Mouse (Mus musculus) G1E (cell line): Measurements from ENCODE around the gene Ipo11. TPM values are rescaled to one million over a fixed set of nuclear protein-coding genes. Genes with fewer than 3 reads are reported as not detected.

Experiments used
- ATAC-seq: 2 replicates; pipeline ENCODE4 v1.8.0; 2016; ENCODE audit warnings: mild to moderate bottlenecking; ENCODE audit not compliant: insufficient number of reproducible peaks, poor library complexity, low FRiP score, severe bottlenecking; ENCODE audit errors: extremely low read depth
- DNase-seq: peaks from one replicate; pipeline ENCODE4 v3.0.0; 2012; ENCODE audit warnings: low spot score
- H3K27me3 ChIP-seq: 2 replicates; pipeline ENCODE4 v1.6.1; 2012; ENCODE audit warnings: mild to moderate bottlenecking, low read length, inconsistent platforms; ENCODE audit not compliant: insufficient read depth
- H3K36me3 ChIP-seq: replicated peaks from 2 replicates; pipeline ENCODE3; 2012; ENCODE audit warnings: mild to moderate bottlenecking, inconsistent platforms
- H3K4me1 ChIP-seq: 2 replicates; pipeline ENCODE4 v1.6.1; 2012; ENCODE audit warnings: low read depth, low read length, inconsistent platforms, mixed read lengths; ENCODE audit not compliant: insufficient read depth
- H3K4me3 ChIP-seq: 2 replicates; pipeline ENCODE4 v1.5.1; 2012; ENCODE audit warnings: low read depth, mild to moderate bottlenecking, inconsistent platforms, low read length, moderate library complexity, mixed read lengths
- H3K9me3 ChIP-seq: replicated peaks from 2 replicates; pipeline ENCODE4 v1.6.1; 2012; ENCODE audit warnings: inconsistent platforms
- CTCF ChIP-seq: IDR thresholded peaks from 2 replicates; pipeline ENCODE4 v1.5.1; 2012; ENCODE audit warnings: low read depth, low read length, inconsistent platforms, mixed read lengths
- GATA1 ChIP-seq: IDR thresholded peaks from 2 replicates; pipeline ENCODE4 v1.6.1; 2012; ENCODE audit warnings: borderline replicate concordance, low read length, inconsistent platforms, mixed read lengths
- GATA2 ChIP-seq: IDR thresholded peaks from 2 replicates; pipeline ENCODE4 v1.6.1; 2012; ENCODE audit warnings: low read depth, low read length, inconsistent platforms, borderline replicate concordance
- POLR2AphosphoS5 ChIP-seq: IDR thresholded peaks from 2 replicates; pipeline ENCODE4 v1.6.1; 2012; ENCODE audit warnings: low read depth, low read length, inconsistent platforms; ENCODE audit not compliant: insufficient replicate concordance
- TAL1 ChIP-seq: conservative IDR thresholded peaks from 2 replicates; pipeline ENCODE4 v1.6.1; 2012; ENCODE audit warnings: low read depth, low read length, inconsistent platforms, mixed read lengths
- polyA plus RNA-seq: library from polyadenylated mRNA; stranded (reverse); fragments of >175 nt; gene quantifications from 2 replicates; pipeline ENCODE4 v1.2.3, GENCODE M21; 2012
- total RNA-seq, 2 experiments: library from RNA; stranded (forward) in 1 of 2; stranded (reverse) in 1 of 2; fragments of 200-1000 nt in 1 of 2; fragments of >200 nt in 1 of 2; fragmentation: Nextera tagmentation in 1 of 2; gene quantifications; 2 replicates each; pipeline ENCODE4 v1.2.3; 2014 to 2017

Gene Ipo11
- total RNA-seq (2014; fragmentation: Nextera tagmentation) (85.9 and 92.8 TPM in 2 replicates), total RNA-seq (2017) (49.8 and 51.0 TPM in 2 replicates), polyA plus RNA-seq (9.5 and 10.5 TPM in 2 replicates)

DNA sequence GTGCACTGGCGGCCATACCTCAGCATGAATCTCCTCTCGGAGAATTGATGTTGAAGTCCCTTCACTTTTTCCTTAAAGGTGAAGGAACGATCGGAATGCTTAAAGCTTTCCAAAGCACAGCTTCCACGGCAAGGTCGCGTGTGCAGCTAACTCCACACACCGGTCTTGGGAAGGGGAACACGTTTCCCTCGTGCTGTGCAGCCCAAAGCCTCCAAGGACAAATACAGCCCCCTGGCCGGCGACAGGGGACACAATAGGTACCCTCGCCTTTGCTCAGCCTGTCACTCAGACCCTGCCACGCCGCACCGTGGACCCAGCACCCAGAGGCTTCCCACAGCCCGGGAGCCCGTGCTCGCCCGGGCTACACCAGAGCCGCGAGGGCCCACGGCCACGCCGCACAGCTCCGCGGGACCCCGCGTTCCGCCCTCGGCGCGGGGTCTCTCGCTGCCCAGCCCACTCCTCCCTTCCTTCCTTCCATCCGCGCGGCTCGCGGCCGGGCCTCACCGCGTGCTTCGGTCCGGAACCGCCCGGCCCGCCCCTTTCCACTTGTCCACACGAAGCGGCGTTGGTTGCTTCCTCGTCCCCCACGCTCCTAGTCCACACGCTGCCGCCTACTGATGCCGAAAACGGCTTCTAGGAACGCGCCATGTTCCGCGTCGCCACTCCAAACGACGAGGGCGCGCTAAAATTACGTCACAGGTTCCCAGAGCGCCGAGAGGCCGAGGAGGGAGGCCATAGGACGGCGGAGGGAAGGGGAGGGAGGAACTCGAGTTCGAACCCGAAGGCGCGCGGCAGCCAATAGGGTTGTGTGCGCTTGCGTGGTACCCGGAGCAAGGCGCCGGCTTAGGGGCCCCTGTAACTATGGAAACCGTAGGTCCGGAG is at the start of gene Ipo11:
Ipo11 (minus strand) TSS at position 703 of the 882 bp plus-strand sequence.
- ATAC-seq (peak; percentile 100), DNase-seq (peak; percentile 89)
- Histone ChIP-seq H3K4me3 (peak within 1 kb of the TSS; percentile 100), H3K36me3 (peaks cover 15% of the 10 kb centered on the region), H3K9me3 (no peaks in the 10 kb centered on the region), H3K4me1 (peaks cover 19% of the 10 kb centered on the region), H3K27me3 (no peaks in the 10 kb centered on the region)
- TF ChIP-seq CTCF = no peak
- no peak for TF ChIP-seq TAL1
- no peak for TF ChIP-seq GATA2
- no peak for TF ChIP-seq GATA1
- TF ChIP-seq POLR2AphosphoS5 = no peak

DNA sequence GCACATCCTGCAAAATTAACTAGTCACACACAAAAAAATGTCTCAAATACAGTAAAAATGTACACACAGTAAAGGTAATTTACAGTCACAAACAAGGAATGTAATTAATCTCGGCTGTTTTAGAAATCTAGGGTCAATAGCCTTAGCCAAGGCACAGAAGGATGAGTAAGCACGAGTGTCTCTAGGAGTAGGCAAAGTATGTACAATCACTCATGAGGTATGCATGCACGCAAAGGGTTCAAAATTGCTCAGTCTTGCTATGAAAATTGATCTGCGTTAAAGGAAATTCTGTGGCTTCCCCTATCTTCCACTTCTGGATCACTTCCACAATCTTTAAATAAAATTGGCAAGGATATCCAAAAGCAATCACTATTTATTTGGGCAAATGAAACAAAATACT is 24.7 kb upstream of the Ipo11 start:
- DNase-seq (no peak), ATAC-seq (no peak)
- peaks cover 3% of the 10 kb centered on the region; the same call in 1 of the 2 replicates for H3K4me1 ChIP-seq
- H3K27me3 ChIP-seq = no peaks in the 10 kb centered on the region
- TF ChIP-seq GATA1 = no peak
- TF ChIP-seq CTCF = no peak
- TF ChIP-seq GATA2 = no peak
- no peak for TF ChIP-seq TAL1
- TF ChIP-seq POLR2AphosphoS5 = no peak
- no peak overlapping the region for H3K4me3 ChIP-seq
- H3K9me3 ChIP-seq = no peaks in the 10 kb centered on the region
- H3K36me3 ChIP-seq = peaks cover 65% of the 10 kb centered on the region

DNA sequence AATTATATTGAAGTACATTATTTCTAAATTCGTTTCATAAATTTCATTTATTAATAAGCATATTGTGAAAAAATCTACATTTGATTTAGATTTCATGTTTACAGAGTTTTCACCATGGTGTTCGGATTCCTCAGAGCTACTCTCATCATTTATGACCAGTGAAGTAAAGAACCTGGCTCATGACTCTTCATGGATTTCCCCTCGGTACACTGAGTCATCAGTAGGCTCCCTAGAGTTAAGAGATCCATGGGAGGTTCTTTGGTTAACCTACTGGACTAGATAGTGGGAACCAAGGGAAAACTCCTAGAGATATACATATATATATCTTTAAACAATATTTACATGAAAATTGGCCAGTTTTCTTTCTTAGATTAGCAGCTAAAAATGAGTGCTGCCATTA is 23.8 kb upstream of the Ipo11 start:
- Histone ChIP-seq H3K36me3 (peaks cover 71% of the 10 kb centered on the region), H3K27me3 (no peaks in the 10 kb centered on the region), H3K4me3 (no peak overlapping the region), H3K9me3 (no peaks in the 10 kb centered on the region), H3K4me1 (peaks cover 6% of the 10 kb centered on the region; the same call in 1 of the 2 replicates)
- DNase-seq (no peak), ATAC-seq (no peak)
- no peak for TF ChIP-seq TAL1
- TF ChIP-seq CTCF = no peak
- no peak for TF ChIP-seq GATA1
- TF ChIP-seq POLR2AphosphoS5 = no peak
- no peak for TF ChIP-seq GATA2

DNA sequence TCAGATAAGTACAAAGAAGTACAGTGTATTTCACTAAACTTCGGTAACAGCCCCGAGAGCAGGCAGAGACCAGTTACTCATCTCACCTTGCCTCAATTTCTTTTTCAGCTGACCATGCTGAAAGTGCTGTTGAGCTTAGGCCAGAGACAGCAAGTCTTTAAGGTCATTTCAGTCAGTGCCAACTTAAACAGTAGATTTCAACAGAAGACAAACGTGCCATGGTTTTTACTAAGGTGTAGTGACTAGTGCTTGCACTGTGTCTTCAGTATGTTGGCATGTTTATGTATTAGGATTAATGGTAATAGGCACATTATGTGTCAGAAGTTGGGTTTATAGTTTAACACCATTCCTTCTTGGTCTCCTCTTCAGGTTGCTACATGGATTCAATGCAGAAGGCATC is 21.5 kb upstream of the Ipo11 start:
- DNase-seq (no peak), ATAC-seq (no peak)
- Histone ChIP-seq H3K4me1 (peaks cover 7% of the 10 kb centered on the region; the same call in 1 of the 2 replicates), H3K9me3 (no peaks in the 10 kb centered on the region), H3K27me3 (no peaks in the 10 kb centered on the region), H3K4me3 (no peak overlapping the region), H3K36me3 (peaks cover 77% of the 10 kb centered on the region)
- TF ChIP-seq POLR2AphosphoS5 = no peak
- TF ChIP-seq GATA2 = no peak
- no peak for TF ChIP-seq GATA1
- TF ChIP-seq CTCF = no peak
- no peak for TF ChIP-seq TAL1

DNA sequence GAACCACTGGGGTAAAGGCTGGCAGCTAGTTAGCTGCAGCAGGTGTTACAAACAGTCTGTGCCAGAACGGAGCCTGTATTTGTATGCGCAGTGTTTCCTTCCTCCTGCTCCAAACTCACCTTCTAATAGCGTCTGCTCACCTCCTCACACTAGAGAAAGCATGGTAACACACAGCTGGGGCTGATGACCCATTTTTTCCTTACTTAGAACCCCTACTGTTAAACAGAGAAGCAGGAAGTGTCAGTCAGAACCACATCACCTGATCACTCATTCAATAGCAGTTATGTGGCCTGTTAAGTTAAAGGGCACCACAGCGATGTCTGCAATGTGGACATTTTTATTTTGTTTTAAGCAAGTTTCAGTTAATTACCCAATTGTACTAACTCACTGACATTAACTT is 20.8 kb upstream of the Ipo11 start:
- Histone ChIP-seq H3K4me1 (peaks cover 7% of the 10 kb centered on the region; the same call in 1 of the 2 replicates), H3K4me3 (no peak overlapping the region), H3K9me3 (no peaks in the 10 kb centered on the region), H3K36me3 (peaks cover 78% of the 10 kb centered on the region), H3K27me3 (no peaks in the 10 kb centered on the region)
- DNase-seq (no peak), ATAC-seq (no peak)
- no peak for TF ChIP-seq CTCF
- no peak for TF ChIP-seq POLR2AphosphoS5
- no peak for TF ChIP-seq GATA2
- no peak for TF ChIP-seq TAL1
- TF ChIP-seq GATA1 = no peak

DNA sequence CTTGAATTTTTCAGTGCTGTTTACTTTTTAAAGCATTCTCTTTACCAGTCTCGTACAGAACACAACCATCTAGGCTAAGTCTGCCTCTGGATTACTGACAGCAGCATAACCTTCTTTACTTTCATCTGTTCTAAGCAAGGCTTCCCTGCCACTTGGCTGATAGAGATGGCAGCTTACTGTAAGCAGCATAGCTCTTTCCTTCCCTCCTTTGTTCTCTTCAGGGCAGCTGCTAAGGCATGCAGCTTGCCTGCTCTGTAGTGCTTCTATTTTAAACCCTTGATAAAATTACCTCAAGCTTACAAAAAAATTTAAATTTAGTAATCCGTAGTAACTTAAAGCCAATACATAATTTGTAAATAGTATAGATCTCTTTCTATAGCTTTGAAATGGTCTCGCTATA is 18.1 kb upstream of the Ipo11 start:
- H3K4me1 ChIP-seq = peaks cover 7% of the 10 kb centered on the region; the same call in 1 of the 2 replicates
- H3K36me3 ChIP-seq = peaks cover 82% of the 10 kb centered on the region
- ATAC-seq (no peak), DNase-seq (no peak)
- H3K4me3 ChIP-seq = no peak overlapping the region
- H3K9me3 ChIP-seq = no peaks in the 10 kb centered on the region
- H3K27me3 ChIP-seq = no peaks in the 10 kb centered on the region
- TF ChIP-seq TAL1 = no peak
- TF ChIP-seq GATA1 = no peak
- TF ChIP-seq POLR2AphosphoS5 = no peak
- no peak for TF ChIP-seq CTCF
- TF ChIP-seq GATA2 = no peak
